Comparison of ENCODE assay signal across 8 mouse cellular contexts in the genomic region with DNA sequence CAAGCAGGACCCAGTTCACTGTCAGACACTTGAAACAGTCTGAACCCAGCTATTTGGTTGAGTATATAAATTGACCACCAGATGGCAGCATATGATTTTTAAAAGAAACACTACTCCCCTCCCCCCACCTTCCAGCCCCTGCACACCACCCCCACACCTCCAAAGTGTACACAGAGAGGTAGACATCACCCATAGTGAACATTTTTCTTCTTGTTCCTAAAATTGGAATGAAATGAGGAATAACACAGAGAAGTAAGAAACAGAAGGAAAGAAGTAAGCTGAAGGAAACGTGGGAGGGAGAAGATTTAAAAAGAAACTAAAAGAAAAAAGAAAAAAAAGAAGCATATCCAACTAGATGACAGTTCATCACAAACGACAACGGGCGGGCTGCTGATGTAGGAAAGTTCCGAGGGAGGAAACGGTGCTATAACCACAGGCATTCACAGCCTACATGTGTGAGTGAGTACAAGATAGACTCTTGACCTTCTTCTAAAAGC.
DNase-seq lines count a peak whose midpoint lies in the region; ATAC-seq and TF ChIP-seq lines count a peak whose summit lies in the region.

No protein-coding gene starts in this region.

- no peak overlapping the region for H3K4me3 ChIP-seq in forebrain, embryonic 12.5 days (replicated peaks)
- no peak overlapping the region for H3K4me3 ChIP-seq in forebrain, embryonic 10.5 days
- no peak overlapping the region for H3K4me3 ChIP-seq in lung, embryonic 14.5 days (ENCODE audit: low read depth, low read length)
- H3K4me3 ChIP-seq in lung, adult 2 months (replicated peaks; ENCODE audit: extremely low read depth, low read depth, low read length) = no peak overlapping the region

- WGBS in forebrain, embryonic 12.5 days = 75% methylated on average over 6 of the region's 6 CpGs
- 76% methylated on average over 6 of the region's 6 CpGs for WGBS in forebrain, embryonic 10.5 days
- 34% methylated on average over 6 of the region's 6 CpGs for WGBS in lung, embryonic 14.5 days
- 21% methylated on average over 6 of the region's 6 CpGs for WGBS in lung, adult 2 months

- H3K9ac ChIP-seq in forebrain, embryonic 12.5 days = no peak overlapping the region
- no peak overlapping the region for H3K9ac ChIP-seq in lung, embryonic 14.5 days

- H3K27me3 ChIP-seq in forebrain, embryonic 12.5 days = no peaks in the 10 kb centered on the region
- no peaks in the 10 kb centered on the region for H3K27me3 ChIP-seq in forebrain, embryonic 10.5 days (ENCODE audit: poor library complexity, severe bottlenecking)
- H3K27me3 ChIP-seq in lung, embryonic 14.5 days (ENCODE audit: insufficient read depth, low read length) = no peaks in the 10 kb centered on the region
- H3K27me3 ChIP-seq in splenic B cell, adult 2 months (ENCODE audit: control insufficient read depth, insufficient read depth, low read length, poor library complexity, severe bottlenecking) = no peaks in the 10 kb centered on the region

- no peak overlapping the region for H3K27ac ChIP-seq in forebrain, embryonic 12.5 days
- H3K27ac ChIP-seq in forebrain, embryonic 10.5 days = no peak overlapping the region
- H3K27ac ChIP-seq in lung, embryonic 14.5 days (ENCODE audit: low read depth) = no peak overlapping the region

- no peak for TF ChIP-seq POLR2A in lung, adult 2 months (IDR thresholded peaks at IDR 0.05; ENCODE audit: borderline replicate concordance, extremely low read depth, low read depth, low read length)

- H3K9me3 ChIP-seq in forebrain, embryonic 12.5 days = no peaks in the 10 kb centered on the region
- no peaks in the 10 kb centered on the region for H3K9me3 ChIP-seq in forebrain, embryonic 10.5 days
- no peaks in the 10 kb centered on the region for H3K9me3 ChIP-seq in lung, embryonic 14.5 days (ENCODE audit: low read depth, low read length)

- H3K4me2 ChIP-seq in forebrain, embryonic 12.5 days = no peak overlapping the region
- no peak overlapping the region for H3K4me2 ChIP-seq in lung, embryonic 14.5 days

- no peaks in the 10 kb centered on the region for H3K4me1 ChIP-seq in forebrain, embryonic 12.5 days
- H3K4me1 ChIP-seq in forebrain, embryonic 10.5 days = no peaks in the 10 kb centered on the region
- H3K4me1 ChIP-seq in lung, embryonic 14.5 days (ENCODE audit: insufficient read depth) = no peaks in the 10 kb centered on the region
- H3K4me1 ChIP-seq in lung, adult 2 months (ENCODE audit: control insufficient read depth, insufficient read depth, low read length) = no peaks in the 10 kb centered on the region

- TF ChIP-seq CTCF in lung, embryonic 14.5 days (IDR thresholded peaks at IDR 0.05; ENCODE audit: low read depth) = peak; percentile 57
- TF ChIP-seq CTCF in lung, adult 2 months (IDR thresholded peaks at IDR 0.05; ENCODE audit: insufficient read depth, low read length) = no peak

- no peaks in the 10 kb centered on the region for H3K36me3 ChIP-seq in forebrain, embryonic 12.5 days (replicated peaks)
- no peaks in the 10 kb centered on the region for H3K36me3 ChIP-seq in forebrain, embryonic 10.5 days (replicated peaks)
- no peaks in the 10 kb centered on the region for H3K36me3 ChIP-seq in lung, embryonic 14.5 days (ENCODE audit: insufficient read depth)
- H3K36me3 ChIP-seq in splenic B cell, adult 2 months (ENCODE audit: control insufficient read depth, insufficient read depth, low read length, poor library complexity, severe bottlenecking) = no peaks in the 10 kb centered on the region; the same call in 1 of the 2 replicates

- ATAC-seq in forebrain, embryonic 12.5 days (ENCODE audit: low FRiP score) = 0 out of 2 replicates have a peak, but pooled peaks have one; percentile 36
- ATAC-seq in lung, embryonic 14.5 days (ENCODE audit: insufficient read depth) = peak; percentile 47

- DNase-seq in forebrain, embryonic 10.5 days (ENCODE audit: extremely low spot score, low spot score) = no peak
- DNase-seq in lung, embryonic 14.5 days = peak; percentile 75
- no peak for DNase-seq in lung, adult 2 months
- peak; percentile 27 for DNase-seq in embryo, embryonic 11.5 days (ENCODE audit: low read depth, low spot score)
- peak; percentile 26 for DNase-seq in lung, postnatal 25 days (ENCODE audit: low spot score)
- DNase-seq in splenic B cell, adult 2 months (ENCODE audit: low read depth, low spot score) = peak; percentile 79
- no peak for DNase-seq in spleen, adult 12 weeks (ENCODE audit: low spot score)

Comparison
In these comparisons a context has a peak if more than half of its experiments do, and no peak if none do; other contexts are left out.
1. DNase-seq: peak in lung, embryonic 14.5 days (single experiment), embryo, embryonic 11.5 days (single experiment), lung, postnatal 25 days (single experiment) and splenic B cell, adult 2 months (single experiment); none in forebrain, embryonic 10.5 days (single experiment), lung, adult 2 months (single experiment) and spleen, adult 12 weeks (single experiment).